Mouse (Mus musculus): ENCODE measurements around the gene Epn1. TPM values are rescaled to one million over a fixed set of nuclear protein-coding genes. Genes with fewer than 3 reads are reported as not detected.

Gene Epn1
- total RNA-seq, 2 experiments from 2014 or later = 194 to 209 TPM

Small RNA genes lying within 50 kb of the gene (microRNA-seq; reads per million reads assigned to microRNA genes)
- 0 reads per million in 2 experiments for gene Gm26217

Other genes starting within 250 kb of the Epn1 start
- under 1 TPM in 1 of 2 experiments, not detected in 1; 0.15 TPM for gene Shisa7, start 235.5 kb upstream of the Epn1 start, total RNA-seq (2021)
- gene Isoc2b, start 210.0 kb upstream of the Epn1 start, total RNA-seq (2021) = 1 to 10 TPM; 3.6 to 4.7 TPM
- gene Isoc2a, start 203.1 kb upstream of the Epn1 start, total RNA-seq (2021) = 10 to 100 TPM; 15.8 to 16.3 TPM
- not detected for gene Gm36210, start 173.7 kb upstream of the Epn1 start, total RNA-seq (2021)
- 10 to 100 TPM; 11.8 to 13.8 TPM for gene Zfp628, start 165.0 kb upstream of the Epn1 start, total RNA-seq (2021)
- gene Nat14, start 158.2 kb upstream of the Epn1 start, total RNA-seq (2021) = 1 to 10 TPM; 4.9 to 5.2 TPM
- gene Ssc5d, start 154.4 kb upstream of the Epn1 start, total RNA-seq (2021) = 10 to 100 TPM; 12.5 TPM
- 1 to 10 TPM; 7.2 to 9.0 TPM for gene Sbk2, start 115.8 kb upstream of the Epn1 start, total RNA-seq (2021)
- 10 to 100 TPM; 11.9 to 22.0 TPM for gene Sbk3, start 109.1 kb upstream of the Epn1 start, total RNA-seq (2021)
- 10 to 100 TPM; 18.4 to 19.1 TPM for gene Zfp579, start 84.1 kb upstream of the Epn1 start, total RNA-seq (2021)
- 1 to 10 TPM; 7.8 to 9.4 TPM for gene Zfp524, start 65.8 kb upstream of the Epn1 start, total RNA-seq (2021)
- gene Fiz1, start 65.5 kb upstream of the Epn1 start, total RNA-seq (2021) = 10 to 100 TPM; 21.6 to 25.6 TPM
- gene Gm44973, start 64.7 kb upstream of the Epn1 start, total RNA-seq (2021) = not detected
- 10 to 100 TPM; 22.4 to 23.2 TPM for gene Zfp865, start 59.9 kb upstream of the Epn1 start, total RNA-seq (2021)
- gene Ccdc106, start 59.7 kb upstream of the Epn1 start, total RNA-seq (2021) = under 1 TPM; 0.26 to 0.32 TPM
- gene 4632433K11Rik, start 46.1 kb upstream of the Epn1 start, total RNA-seq (2021) = not detected
- 1 to 10 TPM; 5.9 to 7.3 TPM for gene Zfp784, start 41.8 kb upstream of the Epn1 start, total RNA-seq (2021)
- 10 to 100 TPM; 10.6 to 12.6 TPM for gene Zfp580, start 28.7 kb upstream of the Epn1 start, total RNA-seq (2021)
- gene U2af2, start 18.1 kb upstream of the Epn1 start, total RNA-seq (2021) = 100 to 1,000 TPM; 102 to 109 TPM
- gene Rfpl4, start 36.7 kb downstream of the Epn1 start, total RNA-seq (2021) = not detected
- gene Rasl2-9, start 45.7 kb downstream of the Epn1 start, total RNA-seq (2021) = 1 to 10 TPM; 4.1 to 4.9 TPM
- not detected for gene Vmn1r55, start 69.4 kb downstream of the Epn1 start, total RNA-seq (2021)
- not detected for gene Vmn1r56, start 116.5 kb downstream of the Epn1 start, total RNA-seq (2021)
- not detected for gene Vmn1r57, start 138.3 kb downstream of the Epn1 start, total RNA-seq (2021)

Data from heart, postnatal 10 days (tissue).